ENCODE assay signal across 8 mouse cellular contexts in genomic region chr2:27442708-27443449, GRCm38 (mm10). TPM values are rescaled to one million over a fixed set of nuclear protein-coding genes. Genes with fewer than 3 reads are reported as not detected.
A peak's percentile ranks its signal among the peaks of the same experiment; 100 is the strongest.
DNase-seq lines count a peak whose midpoint lies in the region; ATAC-seq lines count a peak whose summit lies in the region.

No protein-coding gene starts in this region.

- H3K27ac ChIP-seq in embryonic facial prominence, embryonic 15.5 days (replicated peaks) = peak overlapping the region; percentile 63
- peak overlapping the region; percentile 48 for H3K27ac ChIP-seq in limb, embryonic 15.5 days
- peak overlapping the region; percentile 61; the same call in 1 of the 2 replicates for H3K27ac ChIP-seq in stomach, embryonic 14.5 days (ENCODE audit: low read length)

- peak overlapping the region; percentile 74 for H3K9ac ChIP-seq in embryonic facial prominence, embryonic 15.5 days
- peak overlapping the region; percentile 67 for H3K9ac ChIP-seq in limb, embryonic 15.5 days
- H3K9ac ChIP-seq in stomach, embryonic 14.5 days (replicated peaks; ENCODE audit: low read depth, low read length) = peak overlapping the region; percentile 48

- ATAC-seq in embryonic facial prominence, embryonic 15.5 days (ENCODE audit: insufficient number of reproducible peaks, low FRiP score, low TSS enrichment, low read depth) = peak; percentile 23
- ATAC-seq in limb, embryonic 15.5 days (ENCODE audit: insufficient number of reproducible peaks, low FRiP score, low TSS enrichment, low read depth) = peak; percentile 16; the same call in 1 of the 2 replicates
- ATAC-seq in stomach, embryonic 14.5 days (ENCODE audit: insufficient number of reproducible peaks, insufficient read depth, low FRiP score, low read depth) = peak; percentile 54; the same call in 1 of the 2 replicates

- peak overlapping the region; percentile 69 for H3K4me3 ChIP-seq in embryonic facial prominence, embryonic 15.5 days (replicated peaks)
- peak overlapping the region; percentile 68 for H3K4me3 ChIP-seq in limb, embryonic 15.5 days
- peak overlapping the region; percentile 55 for H3K4me3 ChIP-seq in stomach, embryonic 14.5 days (ENCODE audit: low read depth, low read length)

- no peaks in the 10 kb centered on the region for H3K9me3 ChIP-seq in embryonic facial prominence, embryonic 15.5 days (replicated peaks)
- H3K9me3 ChIP-seq in limb, embryonic 15.5 days = no peaks in the 10 kb centered on the region
- H3K9me3 ChIP-seq in stomach, embryonic 14.5 days (ENCODE audit: control insufficient read depth, low read depth, low read length) = no peaks in the 10 kb centered on the region

- DNase-seq in cerebellum, adult 9-11 months = peak; percentile 47
- DNase-seq in cerebellum, postnatal 36 days = no peak
- DNase-seq in 3T3-L1 (ENCODE audit: low read depth, low spot score) = peak; percentile 34
- DNase-seq in urinary bladder, postnatal 14 days (ENCODE audit: low spot score) = no peak
- DNase-seq in urinary bladder, postnatal 10 days (ENCODE audit: low spot score) = no peak

- 31% methylated on average over 20 of the region's 20 CpGs for WGBS in embryonic facial prominence, embryonic 15.5 days
- 31% methylated on average over 20 of the region's 20 CpGs for WGBS in limb, embryonic 15.5 days
- 30% methylated on average over 20 of the region's 20 CpGs for WGBS in stomach, embryonic 14.5 days

- peaks cover 30% of the 10 kb centered on the region for H3K36me3 ChIP-seq in embryonic facial prominence, embryonic 15.5 days
- peaks cover 36% of the 10 kb centered on the region for H3K36me3 ChIP-seq in limb, embryonic 15.5 days
- H3K36me3 ChIP-seq in stomach, embryonic 14.5 days (ENCODE audit: control insufficient read depth, insufficient read depth, low read length) = peaks cover 24% of the 10 kb centered on the region

- H3K4me1 ChIP-seq in embryonic facial prominence, embryonic 15.5 days = peaks cover 28% of the 10 kb centered on the region
- H3K4me1 ChIP-seq in limb, embryonic 15.5 days = peaks cover 18% of the 10 kb centered on the region
- 0 out of 2 replicates have a peak, but pooled peaks cover 10% of the 10 kb centered on the region for H3K4me1 ChIP-seq in stomach, embryonic 14.5 days (ENCODE audit: control insufficient read depth, insufficient read depth, low read length)

- peak overlapping the region; percentile 79 for H3K4me2 ChIP-seq in embryonic facial prominence, embryonic 15.5 days (replicated peaks)
- H3K4me2 ChIP-seq in limb, embryonic 15.5 days = peak overlapping the region; percentile 81
- H3K4me2 ChIP-seq in stomach, embryonic 14.5 days (replicated peaks; ENCODE audit: low read depth, low read length) = peak overlapping the region; percentile 77

- H3K27me3 ChIP-seq in embryonic facial prominence, embryonic 15.5 days = no peaks in the 10 kb centered on the region
- no peaks in the 10 kb centered on the region for H3K27me3 ChIP-seq in limb, embryonic 15.5 days
- H3K27me3 ChIP-seq in stomach, embryonic 14.5 days (ENCODE audit: control insufficient read depth, insufficient read depth, low read length) = no peaks in the 10 kb centered on the region

RNA-seq across cellular contexts. Expression of gene Brd3os, which starts 0.8 kb away (rescaled TPM):
- polyA plus RNA-seq in embryonic facial prominence, embryonic 15.5 days (2015; fragmentation: Nextera tagmentation; extraction: Ambion mirVana) = 16.4 and 17.0 TPM in 2 replicates
- 11.8 and 12.6 TPM in 2 replicates for polyA plus RNA-seq in limb, embryonic 15.5 days (2015; fragmentation: Nextera tagmentation; extraction: Ambion mirVana)
- 11.0 and 11.5 TPM in 2 replicates for polyA plus RNA-seq in stomach, embryonic 14.5 days (2014; fragmentation: Nextera tagmentation; extraction: Ambion mirVana)

RNA-seq across cellular contexts. Expression of gene Vav2, which starts 16.0 kb away (rescaled TPM):
- 5.8 and 6.7 TPM in 2 replicates for polyA plus RNA-seq in embryonic facial prominence, embryonic 15.5 days (2015; fragmentation: Nextera tagmentation; extraction: Ambion mirVana)
- polyA plus RNA-seq in limb, embryonic 15.5 days (2015; fragmentation: Nextera tagmentation; extraction: Ambion mirVana) = 4.6 and 5.0 TPM in 2 replicates
- 7.6 and 8.0 TPM in 2 replicates for polyA plus RNA-seq in stomach, embryonic 14.5 days (2014; fragmentation: Nextera tagmentation; extraction: Ambion mirVana)

Comparison
In these comparisons a context has a peak if more than half of its experiments do, and no peak if none do; other contexts are left out.
1. DNase-seq: peak in cerebellum, adult 9-11 months (single experiment) and 3T3-L1 (single experiment); none in cerebellum, postnatal 36 days (0 of 2), urinary bladder, postnatal 14 days (single experiment) and urinary bladder, postnatal 10 days (single experiment).
2. Peak in every context shown above with its lines, with median percentiles within 50 percentile points of each other: ATAC-seq, H3K27ac ChIP-seq, H3K4me2 ChIP-seq, H3K4me3 ChIP-seq and H3K9ac ChIP-seq.